Mouse (Mus musculus): ENCODE results near the gene H2-T24.

The H2-T24 gene

DNA sequence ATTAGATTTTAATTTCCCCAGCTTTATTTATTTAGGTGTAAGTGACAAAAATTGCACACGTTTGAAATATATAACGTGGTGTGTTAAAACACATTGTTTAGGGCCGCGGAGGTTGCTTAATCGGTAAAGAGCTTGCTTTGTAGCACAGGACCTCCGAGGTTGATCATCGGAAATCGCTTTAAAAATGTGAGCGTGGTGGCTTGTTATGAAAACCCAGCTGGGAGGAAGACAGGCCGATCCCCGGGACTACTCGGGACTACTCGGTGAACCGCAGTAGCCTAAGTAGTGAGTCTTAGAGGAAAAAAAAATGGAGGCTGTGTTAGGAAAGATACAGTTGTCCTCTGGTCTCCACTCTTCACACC is 25.5 kb downstream of the H2-T24 start:
- in situ Hi-C loops (cut with MboI; ENCODE audit: unreplicated experiment in 2 of 2): loop anchor here (5.0 to 10.0 kb wide), 4 partner anchors 50 to 202 kb away; partner anchors contain the start of genes Gm6034 (in 2 of the 2) and H2-T22 (in 2 of the 2)

GRCm38 (mm10) chr17:35994175-35994878 is 26.0 kb downstream of the H2-T24 start:
- in situ Hi-C loops (cut with MboI; ENCODE audit: unreplicated experiment in 2 of 2): loop anchor here (5.0 to 10.0 kb wide), 3 partner anchors 50 to 167 kb away; partner anchors contain the start of genes Gm6034 (in 2 of the 2) and H2-T22 (in 2 of the 2)

GRCm38 (mm10) chr17:35993675-35994074 is 26.7 kb downstream of the H2-T24 start:
- in situ Hi-C loops (cut with MboI; ENCODE audit: unreplicated experiment in 2 of 2): loop anchor here (5.0 to 10.0 kb wide), 3 partner anchors 51 to 166 kb away; partner anchors contain the start of genes Gm6034 (in 2 of the 2) and H2-T22 (in 2 of the 2)

DNA sequence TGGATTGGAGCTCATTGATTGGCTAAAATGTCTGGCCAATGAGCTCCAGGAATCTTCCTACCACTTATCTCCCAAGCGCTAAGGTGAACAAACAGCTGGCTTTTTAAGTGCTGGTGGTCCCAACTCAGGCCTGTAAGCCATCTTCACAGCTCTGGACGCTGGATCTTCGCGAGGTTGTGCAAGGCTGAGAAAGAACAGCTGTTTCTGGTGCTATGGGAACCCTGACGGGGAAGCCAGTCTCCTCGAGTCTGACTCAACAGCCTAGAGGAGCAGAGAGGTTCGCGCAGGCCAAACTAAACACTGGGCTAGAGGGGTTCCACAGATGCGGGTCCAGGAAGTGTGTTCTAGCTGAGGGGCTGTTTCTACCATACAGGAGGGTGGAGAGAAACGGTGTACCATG is 28.6 kb downstream of the H2-T24 start:
- in situ Hi-C loops (cut with MboI; ENCODE audit: unreplicated experiment in 2 of 2): loop anchor here (5.0 to 10.0 kb wide), 3 partner anchors 53 to 164 kb away; partner anchors contain the start of genes Gm6034 (in 2 of the 2) and H2-T22 (in 2 of the 2)

- in situ Hi-C loops (cut with MboI; ENCODE audit: unreplicated experiment in 2 of 2): loop anchor here in 1 of 2 experiments (10.0 kb wide), 1 partner anchor 147 kb away; the partner anchor contains the start of gene Tubb5
Observed at GRCm38 (mm10) chr17:35981776-35982175, 38.6 kb downstream of the H2-T24 start.

DNA sequence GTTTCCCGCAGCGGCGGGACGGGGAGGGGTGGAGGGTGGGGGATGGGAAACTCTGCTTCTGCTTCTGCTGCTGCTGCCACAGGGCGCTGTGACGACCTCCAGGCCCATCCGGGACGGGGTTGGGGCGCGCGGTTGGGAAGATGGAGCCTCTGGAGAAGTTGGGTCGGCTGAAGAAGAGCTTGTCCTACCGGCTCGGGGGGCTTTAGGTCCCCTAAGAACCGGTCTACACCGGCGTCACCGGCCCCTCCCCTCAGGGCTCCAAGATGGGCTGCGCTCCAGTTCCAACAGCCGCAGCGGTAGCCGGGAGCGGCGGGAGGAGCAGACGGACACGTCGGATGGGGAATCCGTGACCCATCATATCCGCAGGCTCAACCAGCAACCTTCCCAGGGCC is 40.0 kb downstream of the H2-T24 start:
- in situ Hi-C loops (cut with MboI; ENCODE audit: unreplicated experiment in 2 of 2): loop anchor here in 1 of 2 experiments (10.0 kb wide), 1 partner anchor 146 kb away; the partner anchor contains the start of gene Tubb5

- in situ Hi-C loops (cut with MboI; ENCODE audit: unreplicated experiment in 2 of 2): loop anchor here in 1 of 2 experiments (10.0 kb wide), 1 partner anchor 145 kb away; the partner anchor contains the start of gene Tubb5
Observed at GRCm38 (mm10) chr17:35979401-35980362, 40.7 kb downstream of the H2-T24 start, which contains the start of the genes Gnl1 and Prr3. TSS of gene Gnl1 (plus strand) at chr17:35979851. TSS of gene Prr3 (minus strand) at chr17:35980236.

- in situ Hi-C loops (cut with MboI; ENCODE audit: unreplicated experiment in 2 of 2): no loop called here
Observed at GRCm38 (mm10) chr17:35978811-35979400, 41.5 kb downstream of the H2-T24 start.

DNA sequence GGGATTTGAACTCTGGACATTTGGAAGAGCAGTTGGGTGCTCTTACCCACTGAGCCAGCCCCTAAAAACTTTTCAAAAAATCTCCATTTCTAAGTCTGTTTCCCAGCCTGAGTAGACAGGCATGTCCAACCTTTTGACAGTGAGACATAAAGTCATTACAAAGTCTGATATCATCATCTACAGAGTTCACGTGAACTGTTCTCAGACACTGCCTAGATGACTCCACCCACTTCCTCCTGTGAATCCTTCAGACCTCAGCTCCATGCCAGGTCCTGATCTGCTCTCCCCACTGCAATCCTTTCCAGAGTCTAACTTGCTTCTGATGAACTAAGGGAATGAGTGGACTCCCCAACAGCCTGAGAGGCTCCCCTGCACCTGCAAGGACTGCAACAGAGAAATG is 48.2 kb downstream of the H2-T24 start:
- in situ Hi-C loops (cut with MboI; ENCODE audit: unreplicated experiment in 2 of 2): loop anchor here (25.0 kb wide), 2 partner anchors 440 to 990 kb away; partner anchors contain the start of genes Ppp1r11 (in 1 of the 2), Znrd1 (in 1 of the 2) and Znrd1as (in 1 of the 2)

- in situ Hi-C loops (cut with MboI; ENCODE audit: unreplicated experiment in 2 of 2): loop anchor here (25.0 kb wide), 2 partner anchors 443 to 993 kb away; partner anchors contain the start of genes Ppp1r11 (in 1 of the 2), Znrd1 (in 1 of the 2) and Znrd1as (in 1 of the 2)
Observed at GRCm38 (mm10) chr17:35969418-35970389, 50.7 kb downstream of the H2-T24 start, which contains the start of gene Abcf1. TSS of gene Abcf1 (minus strand) at chr17:35969761.

GRCm38 (mm10) chr17:35967621-35968020 is 52.7 kb downstream of the H2-T24 start:
- in situ Hi-C loops (cut with MboI; ENCODE audit: unreplicated experiment in 2 of 2): loop anchor here (25.0 kb wide), 2 partner anchors 445 to 995 kb away; partner anchors contain the start of genes Ppp1r11 (in 1 of the 2), Znrd1 (in 1 of the 2) and Znrd1as (in 1 of the 2)

- in situ Hi-C loops (cut with MboI; ENCODE audit: unreplicated experiment in 2 of 2): loop anchor here (25.0 kb wide), 2 partner anchors 449 to 999 kb away; partner anchors contain the start of genes Ppp1r11 (in 1 of the 2), Znrd1 (in 1 of the 2) and Znrd1as (in 1 of the 2)
Observed at GRCm38 (mm10) chr17:35963279-35963678, 57.1 kb downstream of the H2-T24 start.

DNA sequence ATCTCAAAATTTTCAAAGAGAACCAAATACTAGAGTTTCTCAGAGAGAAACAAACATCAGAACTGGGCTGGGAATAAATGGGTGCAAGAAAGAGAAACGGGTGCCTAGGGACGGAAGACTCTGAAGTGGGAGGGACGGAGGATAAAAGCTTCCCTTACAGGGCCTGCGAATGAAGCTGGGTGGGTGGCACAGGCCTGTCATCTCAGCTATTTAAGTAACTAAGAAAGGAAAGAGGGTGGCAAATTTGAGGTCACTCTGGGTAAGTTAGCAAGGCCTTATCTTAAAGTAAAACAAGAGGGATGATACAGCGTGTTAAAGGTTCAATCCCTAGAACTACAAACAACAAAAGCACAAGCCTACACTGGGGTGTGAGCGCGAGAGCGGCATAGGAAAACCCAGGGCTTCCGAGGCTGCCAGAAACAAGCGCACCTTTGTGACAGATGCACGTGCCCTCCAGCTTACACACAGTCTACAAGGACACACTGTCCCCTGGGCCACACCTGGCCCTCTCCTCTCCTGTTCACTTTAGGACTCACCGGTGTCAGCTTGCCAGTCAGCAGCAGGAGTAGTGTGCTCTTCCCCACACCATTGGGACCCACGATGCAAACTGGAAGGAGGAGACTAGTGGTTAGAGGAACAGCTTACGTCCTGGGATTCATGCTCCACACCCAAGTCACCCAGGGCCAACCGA is 61.7 kb downstream of the H2-T24 start:
- in situ Hi-C loops (cut with MboI; ENCODE audit: unreplicated experiment in 2 of 2): loop anchor here (25.0 kb wide), 2 partner anchors 454 to 1004 kb away; partner anchors contain the start of genes Ppp1r11 (in 1 of the 2), Znrd1 (in 1 of the 2) and Znrd1as (in 1 of the 2)

Measured in v-Abl transformed pro-B cells (cell line).